Mouse (Mus musculus) liver, embryonic 14.5 days (tissue): ENCODE measurements around the gene Adm. TPM values are rescaled to one million over a fixed set of nuclear protein-coding genes. Genes with fewer than 3 reads are reported as not detected.

Source experiments
- ATAC-seq: fragments of 200-750 bp; cut with Nextera tagmentation; 2 replicates; pipeline ENCODE4 v1.8.0; 2017; ENCODE audit warnings: moderate number of reproducible peaks, mild to moderate bottlenecking, moderate library complexity; ENCODE audit not compliant: insufficient read depth
- DNase-seq, 3 experiments: peaks; one replicate each; pipeline ENCODE4 v3.0.0-alpha.2; 2012 to 2013; ENCODE audit warnings: low read depth in 3 of 3, low spot score in 3 of 3
- H3K27ac ChIP-seq: fragments of 300-500 bp; sonication (generic); 2 replicates; pipeline ENCODE4 v1.5.1; 2014; ENCODE audit warnings: moderate library complexity, mild to moderate bottlenecking, control low read depth, inconsistent platforms
- H3K27me3 ChIP-seq: fragments of 300-500 bp; sonication (generic); 2 replicates; pipeline ENCODE4 v1.6.1; 2014; ENCODE audit warnings: mild to moderate bottlenecking, low read length, moderate library complexity; ENCODE audit not compliant: control insufficient read depth, insufficient read depth
- H3K36me3 ChIP-seq: fragments of 300-500 bp; sonication (generic); replicated peaks from 2 replicates; pipeline ENCODE4 v1.6.1; 2014; ENCODE audit warnings: low read depth; ENCODE audit not compliant: control insufficient read depth, insufficient read depth
- H3K4me1 ChIP-seq, 2 experiments: fragments of 200-500 bp in 1 of 2; fragments of 300-500 bp in 1 of 2; sonication (generic) in 1 of 2; replicated peaks; 2 replicates each; pipeline ENCODE4 v1.6.1; 2012 to 2014; ENCODE audit warnings: antibody characterized with exemption in 1 of 2, inconsistent platforms in 1 of 2, low read length in 1 of 2; ENCODE audit not compliant: control insufficient read depth in 2 of 2, insufficient read depth in 2 of 2
- H3K4me2 ChIP-seq: fragments of 300-500 bp; sonication (generic); 2 replicates; pipeline ENCODE4 v1.6.1; 2014; ENCODE audit warnings: low read depth, mild to moderate bottlenecking, control low read depth, moderate library complexity
- H3K4me3 ChIP-seq, 2 experiments: fragments of 200-500 bp in 1 of 2; fragments of 300-500 bp in 1 of 2; sonication (generic) in 1 of 2; 2 replicates each; pipeline ENCODE4 v1.5.1; 2012 to 2014; ENCODE audit warnings: low read depth in 2 of 2, low read length in 2 of 2, mild to moderate bottlenecking in 2 of 2, control low read depth in 1 of 2, inconsistent platforms in 1 of 2, moderate library complexity in 1 of 2; ENCODE audit not compliant: insufficient read depth in 1 of 2
- H3K9ac ChIP-seq: fragments of 300-500 bp; sonication (generic); replicated peaks from 2 replicates; pipeline ENCODE4 v1.6.1; 2014; ENCODE audit warnings: mild to moderate bottlenecking, control low read depth, moderate library complexity
- H3K9me3 ChIP-seq: fragments of 300-500 bp; sonication (generic); 2 replicates; pipeline ENCODE4 v1.6.1; 2016; ENCODE audit warnings: low read length, mixed read lengths; ENCODE audit not compliant: control insufficient read depth
- CTCF ChIP-seq: IDR thresholded peaks from 2 replicates; pipeline ENCODE4 v1.5.1; 2016; ENCODE audit warnings: antibody characterized with exemption, low read depth, control low read depth
- EP300 ChIP-seq: IDR thresholded peaks from 2 replicates; pipeline ENCODE4 v1.6.1; 2016; ENCODE audit warnings: antibody characterized with exemption, low read depth
- WGBS: fragments of 180-500 bp; shearing (Covaris S2); extraction: QIAGEN DNeasy Blood & Tissue Kit; methylation state at CpG from one replicate; pipeline ENCODE4 v1.1.7; 2014; ENCODE audit not compliant: insufficient replicate concordance; 5-methylcytosine and 5-hydroxymethylcytosine counted together
- polyA plus RNA-seq, 2 experiments: library from polyadenylated mRNA; depleted of rRNA in 1 of 2; stranded (reverse) in 1 of 2; unstranded in 1 of 2; fragments of >200 nt; fragmentation: Nextera tagmentation in 1 of 2; extraction: Ambion mirVana in 1 of 2; gene quantifications; 2 replicates each; pipeline versions ENCODE4 v1.2.1 to v1.2.3; 2012 to 2014

Adm gene
- polyA plus RNA-seq, 2 experiments: 1.4 to 1.5 TPM

GRCm38 (mm10) chr7:110650491-110650890, 23.0 kb downstream of the Adm start:
- Histone ChIP-seq H3K9me3 (no peaks in the 10 kb centered on the region; the same call in 1 of the 2 replicates), H3K4me2 (no peak overlapping the region), H3K9ac (no peak overlapping the region), H3K27me3 (no peaks in the 10 kb centered on the region), H3K4me3 (no peak overlapping the region), H3K36me3 (no peaks in the 10 kb centered on the region), H3K27ac (no peak overlapping the region), H3K4me1 (peaks cover 0 to 5% of the 10 kb centered on the region in 2 experiments; a peak in 1 of 4 replicates)
- whole genome bisulfite sequencing: 31% methylated on average over 4 of the region's 4 CpGs
- no peak for TF ChIP-seq EP300
- no peak for TF ChIP-seq CTCF
- DNase-seq (no peak), ATAC-seq (no peak)

- peaks cover 0 to 5% of the 10 kb centered on the region in 2 experiments; a peak in 1 of 4 replicates for H3K4me1 ChIP-seq
- H3K4me3 ChIP-seq: no peak overlapping the region
- H3K27me3 ChIP-seq: no peaks in the 10 kb centered on the region
- 63% methylated on average over 6 of the region's 6 CpGs for WGBS
- no peak overlapping the region for H3K27ac ChIP-seq
- ATAC-seq (no peak), DNase-seq (no peak)
- H3K4me2 ChIP-seq: no peak overlapping the region
- H3K9me3 ChIP-seq: no peaks in the 10 kb centered on the region; the same call in 1 of the 2 replicates
- H3K9ac ChIP-seq: no peak overlapping the region
- H3K36me3 ChIP-seq: no peaks in the 10 kb centered on the region
- TF ChIP-seq EP300 (no peak), CTCF (no peak)
Measured at GRCm38 (mm10) chr7:110651091-110651490, 23.6 kb downstream of the Adm start.

- H3K9me3 ChIP-seq: no peaks in the 10 kb centered on the region
- DNase-seq (no peak), ATAC-seq (no peak)
- no peaks in the 10 kb centered on the region for H3K27me3 ChIP-seq
- no peak overlapping the region for H3K27ac ChIP-seq
- H3K36me3 ChIP-seq: no peaks in the 10 kb centered on the region
- no peaks in the 10 kb centered on the region for H3K4me1 ChIP-seq
- no peak overlapping the region for H3K4me3 ChIP-seq
- TF ChIP-seq CTCF: no peak
- WGBS: 41% methylated on average over 3 of the region's 3 CpGs
- no peak overlapping the region for H3K4me2 ChIP-seq
- H3K9ac ChIP-seq: no peak overlapping the region
Measured at GRCm38 (mm10) chr7:110655230-110655629, 27.8 kb downstream of the Adm start.

GRCm38 (mm10) chr7:110655966-110656365, 28.5 kb downstream of the Adm start:
- no peak for TF ChIP-seq EP300
- no peak for TF ChIP-seq CTCF
- no peak for DNase-seq
- no peak overlapping the region for H3K27ac ChIP-seq
- H3K36me3 ChIP-seq: no peaks in the 10 kb centered on the region
- H3K9me3 ChIP-seq: no peaks in the 10 kb centered on the region
- H3K4me1 ChIP-seq: no peaks in the 10 kb centered on the region
- no peak overlapping the region for H3K9ac ChIP-seq
- no peak overlapping the region for H3K4me2 ChIP-seq
- 26% methylated on average over 6 of the region's 6 CpGs for WGBS
- H3K27me3 ChIP-seq: no peaks in the 10 kb centered on the region
- no peak for ATAC-seq
- H3K4me3 ChIP-seq: no peak overlapping the region

- Histone ChIP-seq H3K4me2 (no peak overlapping the region), H3K4me3 (no peak overlapping the region), H3K9me3 (no peaks in the 10 kb centered on the region), H3K4me1 (no peaks in the 10 kb centered on the region), H3K27ac (no peak overlapping the region), H3K9ac (no peak overlapping the region), H3K27me3 (no peaks in the 10 kb centered on the region), H3K36me3 (no peaks in the 10 kb centered on the region)
- DNase-seq (no peak), ATAC-seq (no peak)
- no peak for TF ChIP-seq CTCF
- no peak for TF ChIP-seq EP300
- WGBS: 32% methylated on average over 3 of the region's 3 CpGs
Measured at GRCm38 (mm10) chr7:110658378-110658928, 31.0 kb downstream of the Adm start.
